Mouse (Mus musculus): ENCODE data around the gene Rgr. TPM values are rescaled to one million over a fixed set of nuclear protein-coding genes. Genes with fewer than 3 reads are reported as not detected.
A peak's percentile ranks its signal among the peaks of the same experiment; 100 is the strongest.

Gene Rgr
- polyA plus RNA-seq, 1 experiment from 2014 or later, result not detected

GRCm38 (mm10) chr14:37033241-37033640, 15.5 kb downstream of the Rgr start:
- peak; percentile 89 for ATAC-seq
- ChIA-PET CTCF (interaction anchor here (0.7 to 3.1 kb wide), 25 partner anchors 8 to 173 kb away, joined by 3 to 36 read pairs (median 5); partner anchors contain the start of gene Lrit1), POLR2A (no interaction called here)
- in situ Hi-C loops (cut with MboI; ENCODE audit: low pct_unique_long_range_greater_than_20kb), result no loop called here
- TF ChIP-seq CTCF (IDR thresholded peaks at IDR 0.05), result peak; percentile 90
- peak; percentile 1 for DNase-seq (ENCODE audit: low read depth, low spot score)
- peaks cover 2% of the 10 kb centered on the region for H3K27me3 ChIP-seq

GRCm38 (mm10) chr14:37032481-37033104, 16.2 kb downstream of the Rgr start:
- ATAC-seq, result no peak
- POLR2A ChIA-PET, result interaction anchor here (0.6 kb wide), 1 partner anchor 264 kb away, joined by 3 read pairs; no protein-coding TSS in a partner anchor
- no peak for TF ChIP-seq CTCF (IDR thresholded peaks at IDR 0.05)
- in situ Hi-C loops (cut with MboI; ENCODE audit: low pct_unique_long_range_greater_than_20kb), result no loop called here
- DNase-seq (ENCODE audit: low read depth, low spot score), result no peak
- no peaks in the 10 kb centered on the region for H3K27me3 ChIP-seq
- CTCF ChIA-PET, result interaction anchor here (1.2 to 3.1 kb wide), 17 partner anchors 9 to 172 kb away, joined by 3 to 36 read pairs (median 7); partner anchors contain the start of gene Lrit1

GRCm38 (mm10) chr14:37028555-37028954, 20.2 kb downstream of the Rgr start:
- DNase-seq (ENCODE audit: low read depth, low spot score) (no peak), ATAC-seq (no peak)
- in situ Hi-C loops (cut with MboI; ENCODE audit: low pct_unique_long_range_greater_than_20kb), result no loop called here
- TF ChIP-seq CTCF (IDR thresholded peaks at IDR 0.05), result no peak
- no peaks in the 10 kb centered on the region for H3K27me3 ChIP-seq
- POLR2A ChIA-PET, result no interaction called here
- CTCF ChIA-PET, result no interaction called here

GRCm38 (mm10) chr14:37027951-37028350, 20.8 kb downstream of the Rgr start:
- ATAC-seq, result no peak
- CTCF ChIA-PET, result no interaction called here
- in situ Hi-C loops (cut with MboI; ENCODE audit: low pct_unique_long_range_greater_than_20kb), result no loop called here
- no peak for DNase-seq (ENCODE audit: low read depth, low spot score)
- H3K27me3 ChIP-seq, result no peaks in the 10 kb centered on the region
- no peak for TF ChIP-seq CTCF (IDR thresholded peaks at IDR 0.05)
- POLR2A ChIA-PET, result no interaction called here

GRCm38 (mm10) chr14:37027248-37027933, 21.4 kb downstream of the Rgr start:
- in situ Hi-C loops (cut with MboI; ENCODE audit: low pct_unique_long_range_greater_than_20kb), result no loop called here

GRCm38 (mm10) chr14:37015894-37016293, 32.9 kb downstream of the Rgr start:
- TF ChIP-seq CTCF (IDR thresholded peaks at IDR 0.05), result no peak
- ChIA-PET POLR2A (no interaction called here), CTCF (no interaction called here)
- ATAC-seq (no peak), DNase-seq (ENCODE audit: low read depth, low spot score) (no peak)
- peaks cover 8% of the 10 kb centered on the region for H3K27me3 ChIP-seq
- in situ Hi-C loops (cut with MboI; ENCODE audit: low pct_unique_long_range_greater_than_20kb), result no loop called here

More at GRCm38 (mm10) chr14:37027248-37027933, 21.4 kb downstream of the Rgr start:
- ChIA-PET POLR2A (no interaction called here), CTCF (no interaction called here)
- no peak for DNase-seq (ENCODE audit: low read depth, low spot score)
- no peak for ATAC-seq
- TF ChIP-seq CTCF (IDR thresholded peaks at IDR 0.05), result no peak
- no peaks in the 10 kb centered on the region for H3K27me3 ChIP-seq

GRCm38 (mm10) chr14:37013644-37014043, 35.1 kb downstream of the Rgr start:
- CTCF ChIA-PET, result no interaction called here
- ATAC-seq (no peak), DNase-seq (ENCODE audit: low read depth, low spot score) (no peak)
- TF ChIP-seq CTCF (IDR thresholded peaks at IDR 0.05), result no peak
- in situ Hi-C loops (cut with MboI; ENCODE audit: low pct_unique_long_range_greater_than_20kb), result no loop called here
- POLR2A ChIA-PET, result no interaction called here
- peaks cover 8% of the 10 kb centered on the region for H3K27me3 ChIP-seq

- CTCF ChIA-PET, result interaction anchor here (1.0 kb wide), 1 partner anchor 9 kb away, joined by 3 read pairs; no protein-coding TSS in a partner anchor
- POLR2A ChIA-PET, result no interaction called here
These were observed 39.1 kb downstream of the Rgr start for GRCm38 (mm10) chr14:37009686-37010085.

GRCm38 (mm10) chr14:37006489-37006888, 42.3 kb downstream of the Rgr start:
- no peak for TF ChIP-seq CTCF (IDR thresholded peaks at IDR 0.05)
- ChIA-PET POLR2A (interaction anchor here (1.0 kb wide), 1 partner anchor 10 kb away, joined by 3 read pairs; no protein-coding TSS in a partner anchor), CTCF (interaction anchor here (1.4 kb wide), 1 partner anchor 10 kb away, joined by 6 read pairs; no protein-coding TSS in a partner anchor)
- in situ Hi-C loops (cut with MboI; ENCODE audit: low pct_unique_long_range_greater_than_20kb), result no loop called here
- DNase-seq (ENCODE audit: low read depth, low spot score) (no peak), ATAC-seq (no peak)
- H3K27me3 ChIP-seq, result no peaks in the 10 kb centered on the region

More at GRCm38 (mm10) chr14:37009686-37010085, 39.1 kb downstream of the Rgr start:
- ATAC-seq (no peak), DNase-seq (ENCODE audit: low read depth, low spot score) (no peak)
- peaks cover 7% of the 10 kb centered on the region for H3K27me3 ChIP-seq
- in situ Hi-C loops (cut with MboI; ENCODE audit: low pct_unique_long_range_greater_than_20kb), result no loop called here
- no peak for TF ChIP-seq CTCF (IDR thresholded peaks at IDR 0.05)

- no peak for TF ChIP-seq CTCF (IDR thresholded peaks at IDR 0.05)
- ChIA-PET CTCF (no interaction called here), POLR2A (no interaction called here)
- in situ Hi-C loops (cut with MboI; ENCODE audit: low pct_unique_long_range_greater_than_20kb), result no loop called here
- H3K27me3 ChIP-seq, result no peaks in the 10 kb centered on the region
- no peak for ATAC-seq
- no peak for DNase-seq (ENCODE audit: low read depth, low spot score)
These were observed 42.9 kb downstream of the Rgr start for GRCm38 (mm10) chr14:37005865-37006264.

- no peak for TF ChIP-seq CTCF (IDR thresholded peaks at IDR 0.05)
- ChIA-PET POLR2A (no interaction called here), CTCF (no interaction called here)
- in situ Hi-C loops (cut with MboI; ENCODE audit: low pct_unique_long_range_greater_than_20kb), result no loop called here
- ATAC-seq (no peak), DNase-seq (ENCODE audit: low read depth, low spot score) (no peak)
- no peaks in the 10 kb centered on the region for H3K27me3 ChIP-seq
These were observed 45.2 kb downstream of the Rgr start for GRCm38 (mm10) chr14:37003431-37004095.

Data from Patski (cell line).